Mouse (Mus musculus) left cerebral cortex, postnatal 25 days (tissue): ENCODE results near the gene Mzt1. TPM values are rescaled to one million over a fixed set of nuclear protein-coding genes. Genes with fewer than 3 reads are reported as not detected.

Experiments used
- DNase-seq, 2 experiments: peaks; one replicate each; pipeline ENCODE4 v3.0.0; 2022; ENCODE audit warnings: low spot score in 2 of 2, mixed read lengths in 1 of 2
- intact Hi-C: fragments of 180-260 bp; cut with DNase I; formaldehyde crosslinking; loops from one replicate; pipeline ENCODE4 v1.15.1; 2025
- total RNA-seq, 2 experiments: library from RNA; stranded (reverse); gene quantifications; 2 replicates each; pipeline ENCODE4 v1.2.3; 2021

Mzt1 gene
- total RNA-seq, 2 experiments from 2014 or later: 60.0 to 71.3 TPM

DNA sequence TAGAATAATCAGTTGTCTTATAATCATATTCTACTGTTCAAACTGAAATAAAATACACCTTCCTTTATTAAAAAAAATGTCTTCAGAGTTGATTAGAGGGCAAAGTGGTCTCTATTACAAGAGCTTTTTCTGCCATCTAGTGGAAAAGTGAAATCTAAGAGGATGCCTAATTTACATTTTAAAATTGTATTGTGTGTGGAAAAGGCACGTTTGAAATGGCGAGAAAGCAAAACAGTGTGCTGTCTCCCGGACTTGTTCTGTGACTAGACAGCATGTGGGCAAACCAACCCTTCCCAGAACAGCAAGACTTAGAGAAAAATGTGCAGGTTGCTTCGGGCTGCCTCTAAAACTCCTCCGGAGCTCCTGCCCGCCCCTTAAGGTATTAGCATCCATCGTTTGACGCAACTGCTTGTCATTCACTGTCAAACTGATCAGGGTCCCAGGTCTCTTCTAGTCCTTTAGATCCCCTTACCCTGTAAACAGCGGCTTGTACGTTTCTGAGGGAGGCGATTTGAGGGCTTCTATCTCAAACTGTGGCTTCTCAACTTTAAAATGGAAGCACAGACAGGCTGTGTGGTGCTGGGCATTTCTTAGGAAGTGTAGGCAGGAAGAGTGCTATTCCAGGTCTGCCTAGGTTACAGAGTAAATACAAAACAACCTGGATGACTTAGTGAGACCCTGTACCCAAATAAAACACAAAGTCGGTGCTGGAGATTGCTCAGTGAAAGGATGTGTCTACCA, 23.4 kb downstream of the Mzt1 start:
- intact Hi-C loops: loop anchor here (5.0 to 10.0 kb wide), 2 partner anchors 1458 to 1690 kb away; no protein-coding TSS in a partner anchor
- no peak for DNase-seq

DNA sequence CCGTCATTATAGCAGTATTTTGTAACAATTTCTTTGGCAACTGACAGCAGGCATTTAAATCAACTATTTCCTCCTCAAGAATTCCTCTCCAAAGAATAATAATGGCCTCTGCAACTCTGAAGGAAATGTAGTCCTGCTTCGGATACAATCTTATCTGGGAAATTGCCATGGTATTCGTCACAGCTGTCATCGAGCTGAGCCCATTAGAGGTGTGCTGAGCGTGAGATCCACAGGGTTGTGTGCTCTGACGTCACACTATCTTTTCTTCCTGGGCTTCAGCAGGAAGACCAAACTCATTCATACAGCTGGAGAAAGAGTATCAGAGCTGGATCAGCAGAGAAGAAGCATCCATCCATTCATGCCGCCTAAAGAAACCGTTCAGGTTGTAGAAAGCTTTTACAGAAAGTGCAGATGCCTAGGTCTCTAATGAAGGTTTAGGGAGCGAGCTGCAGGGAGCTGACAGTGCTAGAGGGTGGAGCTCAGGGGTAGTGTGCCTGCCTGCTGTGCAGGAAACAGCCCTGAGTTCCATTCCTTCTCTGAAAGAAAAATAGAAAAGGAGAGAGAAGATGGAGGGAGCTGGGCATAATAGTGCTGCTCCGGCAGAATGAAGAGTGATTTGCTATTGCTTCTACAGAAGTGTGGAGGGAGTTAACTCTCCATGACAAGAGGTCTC, 26.7 kb downstream of the Mzt1 start:
- no peak for DNase-seq
- intact Hi-C loops: no loop called here

DNA sequence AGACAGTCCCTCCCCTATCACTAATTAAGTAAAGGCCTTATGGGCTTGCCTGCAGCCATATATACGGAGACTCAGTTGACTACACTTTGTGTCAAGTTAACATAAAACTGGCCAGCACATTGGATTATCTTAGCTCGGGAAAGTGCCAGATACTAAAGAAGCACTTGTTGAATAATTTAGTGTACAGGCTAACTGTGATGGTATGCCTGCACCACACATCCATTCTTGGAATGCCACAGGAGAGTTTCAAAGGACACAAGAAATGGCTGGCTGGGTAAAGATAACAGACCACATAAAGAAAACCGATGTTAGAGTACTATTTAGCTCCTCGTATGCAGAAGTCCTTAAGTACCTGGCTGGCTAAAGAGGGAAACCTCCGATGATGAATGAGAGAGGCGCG, 27.2 kb downstream of the Mzt1 start:
- DNase-seq: no peak
- intact Hi-C loops: no loop called here

DNA sequence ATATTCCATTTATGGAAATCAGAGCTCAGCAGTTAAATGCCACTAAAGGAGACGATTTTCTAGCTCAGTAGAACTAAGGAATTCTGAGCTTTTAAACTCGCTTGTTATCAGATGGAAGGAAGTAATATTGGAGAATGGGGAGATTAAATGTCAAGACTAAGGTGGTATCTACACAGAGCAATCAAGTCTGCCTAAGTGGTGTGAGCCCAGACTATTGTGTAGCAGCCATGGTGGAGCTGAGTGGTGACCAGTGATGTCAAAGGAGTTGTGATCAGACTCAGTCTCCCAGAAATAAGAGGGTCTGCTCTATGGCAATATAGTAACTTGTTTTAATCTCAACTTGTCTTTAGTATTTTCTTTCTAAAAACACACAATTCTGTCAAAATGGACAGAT, 35.0 kb downstream of the Mzt1 start:
- intact Hi-C loops: no loop called here
- DNase-seq: no peak

DNA sequence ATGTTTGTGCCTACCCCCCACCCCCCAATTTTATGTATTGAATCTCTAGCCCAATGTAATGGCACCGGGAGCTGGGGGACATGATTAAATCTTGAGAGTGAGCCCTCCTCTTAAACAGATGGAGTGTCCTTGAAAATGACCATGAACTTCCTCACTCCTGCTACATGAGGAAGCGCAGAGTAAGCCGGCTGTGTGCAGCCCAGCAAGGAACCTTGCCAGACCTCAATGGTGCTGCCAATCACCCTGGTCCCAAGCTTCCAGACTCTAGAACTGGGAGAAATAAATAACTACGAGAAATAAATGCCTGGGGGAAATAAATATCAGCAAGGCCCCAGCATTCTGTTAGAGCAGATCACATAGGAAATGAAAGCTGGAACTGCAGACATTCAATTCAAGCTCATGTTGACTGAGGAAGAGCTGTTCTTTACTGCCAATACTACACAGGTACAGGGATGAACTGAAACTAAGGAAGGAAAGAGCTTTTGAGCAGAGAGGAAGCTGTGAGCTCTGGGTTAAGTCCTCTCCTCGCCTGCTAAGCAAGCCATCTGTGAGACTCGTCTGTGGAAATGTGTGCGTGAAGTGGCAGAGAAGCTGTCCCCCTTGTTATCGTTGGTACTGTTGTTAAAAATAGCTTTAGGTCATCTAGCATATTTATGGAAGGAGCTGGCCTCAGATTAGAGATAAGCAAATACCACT, 35.6 kb downstream of the Mzt1 start:
- DNase-seq: peak in 1 of 2 experiments; percentile 5
- intact Hi-C loops: no loop called here

DNA sequence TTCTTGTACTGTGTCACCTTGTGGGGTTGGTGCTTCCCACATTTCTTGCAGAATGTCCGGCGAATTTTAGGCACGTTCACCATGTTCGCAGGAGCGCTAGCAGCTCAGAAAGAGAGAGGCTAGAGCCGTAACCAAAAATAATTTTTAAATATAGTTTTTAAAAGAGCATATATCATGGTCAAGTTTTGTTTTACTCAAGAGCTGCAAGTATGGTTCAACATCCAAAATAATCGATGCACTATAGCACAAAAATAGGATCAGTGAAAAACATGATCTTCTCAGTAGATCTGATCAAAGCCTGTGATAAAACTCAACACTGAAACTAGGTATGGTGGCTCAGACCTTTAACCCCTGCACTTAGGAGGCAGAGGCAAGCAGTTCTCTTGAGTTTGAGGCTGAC, 51.7 kb downstream of the Mzt1 start, which contains the start of gene Rpl36a-ps1:
Rpl36a-ps1 (minus strand) TSS at position 101 of the 400 bp plus-strand sequence.
- intact Hi-C loops: no loop called here
- DNase-seq: no peak

DNA sequence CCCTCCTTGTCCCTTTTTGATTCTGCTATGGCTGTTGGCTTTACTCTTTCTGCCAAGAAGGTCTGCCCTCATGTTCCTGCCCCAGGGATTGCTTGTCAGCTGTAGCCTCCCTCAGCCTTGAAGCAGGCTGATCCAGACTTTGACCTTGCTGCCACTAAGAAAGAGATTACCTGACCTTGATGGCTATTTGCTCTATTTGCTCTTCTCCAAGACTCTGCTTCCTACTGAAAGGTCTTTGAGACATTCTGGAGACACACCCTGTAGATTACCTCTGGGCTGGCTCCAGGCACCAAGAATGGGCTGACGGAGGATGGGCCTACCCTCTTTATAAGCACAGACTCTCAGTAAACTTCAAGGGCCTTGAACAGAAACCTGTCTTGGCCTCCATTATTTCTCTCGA, 53.5 kb downstream of the Mzt1 start:
- intact Hi-C loops: no loop called here
- DNase-seq: no peak

DNA sequence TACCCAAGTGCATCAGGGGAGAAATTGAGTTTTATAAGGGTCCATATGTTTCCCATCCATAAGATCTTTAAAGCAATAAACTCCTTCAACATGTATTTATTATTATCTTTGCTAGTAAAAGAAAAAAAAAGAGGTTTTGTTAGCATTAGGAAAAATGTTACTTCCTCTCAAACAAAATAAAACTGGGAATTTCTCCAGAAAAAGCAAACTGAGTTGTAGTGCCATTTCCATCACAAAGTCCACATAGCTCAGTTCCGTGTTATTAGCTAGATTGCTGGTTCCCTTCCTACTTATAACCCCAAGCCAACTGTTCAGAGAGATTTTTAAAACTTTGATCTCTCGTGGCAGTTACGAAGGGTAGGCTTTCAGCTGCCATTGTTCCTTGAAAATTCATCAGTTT, 55.3 kb downstream of the Mzt1 start:
- intact Hi-C loops: no loop called here
- DNase-seq: no peak

DNA sequence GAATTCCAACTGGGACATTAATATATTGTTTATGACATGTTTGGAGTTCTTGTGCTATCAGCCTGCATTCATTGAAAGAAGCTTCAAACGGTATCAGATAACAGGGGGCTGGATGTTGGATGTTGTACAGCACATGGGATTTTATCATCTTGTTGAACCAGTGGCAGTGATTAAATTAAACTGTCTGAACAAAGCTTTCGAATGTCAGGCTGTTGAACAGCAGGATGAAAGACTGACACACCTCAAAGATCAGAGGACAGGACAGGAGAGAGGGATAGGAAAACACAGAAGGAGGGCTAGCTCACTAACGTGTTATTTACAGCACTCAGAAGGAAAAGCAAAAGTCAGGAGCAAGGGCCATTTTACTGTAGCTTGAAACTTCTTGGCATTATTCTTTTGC, 56.1 kb downstream of the Mzt1 start:
- no peak for DNase-seq
- intact Hi-C loops: no loop called here

Other genes starting within 250 kb of the Mzt1 start
- gene Rpl36a-ps1, start 51.8 kb downstream of the Mzt1 start, total RNA-seq: 1 to 10 TPM; 1.1 TPM
- 1 to 10 TPM; 1.9 to 3.3 TPM for gene Bora, start 88 bp upstream of the Mzt1 start, total RNA-seq
- 10 to 100 TPM; 13.5 to 13.9 TPM for gene Pibf1, start 53.3 kb upstream of the Mzt1 start, total RNA-seq
- gene Dis3, start 53.6 kb upstream of the Mzt1 start, total RNA-seq: 10 to 100 TPM; 16.1 to 16.7 TPM